Mouse (Mus musculus) kidney, embryonic 16.5 days (tissue): ENCODE results near the gene Tagln2. TPM values are rescaled to one million over a fixed set of nuclear protein-coding genes. Genes with fewer than 3 reads are reported as not detected.

Experiments used
- ATAC-seq: fragments of 200-750 bp; cut with Nextera tagmentation; 2 replicates; pipeline ENCODE4 v1.8.0; 2017; ENCODE audit warnings: moderate TSS enrichment; ENCODE audit not compliant: low FRiP score, low TSS enrichment
- H3K27ac ChIP-seq: fragments of 300-500 bp; sonication (generic); 2 replicates; pipeline ENCODE4 v1.5.1; 2014; ENCODE audit warnings: low read length
- H3K27me3 ChIP-seq: fragments of 300-500 bp; sonication (generic); 2 replicates; pipeline ENCODE4 v1.6.1; 2014; ENCODE audit warnings: low read length, control low read depth, mixed read lengths; ENCODE audit not compliant: insufficient read depth
- H3K36me3 ChIP-seq: fragments of 300-500 bp; sonication (generic); 2 replicates; pipeline ENCODE4 v1.6.1; 2014; ENCODE audit warnings: low read length, control low read depth, mixed read lengths; ENCODE audit not compliant: insufficient read depth
- H3K4me1 ChIP-seq: fragments of 300-500 bp; sonication (generic); 2 replicates; pipeline ENCODE4 v1.6.1; 2014; ENCODE audit warnings: low read length, control low read depth, mixed read lengths; ENCODE audit not compliant: insufficient read depth
- H3K4me2 ChIP-seq: fragments of 300-500 bp; sonication (generic); replicated peaks from 2 replicates; pipeline ENCODE4 v1.6.1; 2014; ENCODE audit warnings: low read depth, low read length
- H3K4me3 ChIP-seq: fragments of 300-500 bp; sonication (generic); 2 replicates; pipeline ENCODE4 v1.5.1; 2014; ENCODE audit warnings: mild to moderate bottlenecking, low read length
- H3K9ac ChIP-seq: fragments of 300-500 bp; sonication (generic); replicated peaks from 2 replicates; pipeline ENCODE4 v1.6.1; 2014; ENCODE audit warnings: low read length
- H3K9me3 ChIP-seq: fragments of 300-500 bp; sonication (generic); 2 replicates; pipeline ENCODE4 v1.6.1; 2016; ENCODE audit warnings: low read length, control low read depth
- WGBS: fragments of 180-500 bp; shearing (Covaris S2); extraction: QIAGEN DNeasy Blood & Tissue Kit; methylation state at CpG from one replicate; pipeline ENCODE4 v1.1.7; 2014; 5-methylcytosine and 5-hydroxymethylcytosine counted together
- polyA plus RNA-seq: library from polyadenylated mRNA; unstranded; fragments of >200 nt; fragmentation: Nextera tagmentation; extraction: Ambion mirVana; gene quantifications from 2 replicates; pipeline ENCODE4 v1.2.1, GENCODE M21; 2015

Tagln2 gene
- polyA plus RNA-seq, 1 experiment from 2014 or later = 282 TPM

DNA sequence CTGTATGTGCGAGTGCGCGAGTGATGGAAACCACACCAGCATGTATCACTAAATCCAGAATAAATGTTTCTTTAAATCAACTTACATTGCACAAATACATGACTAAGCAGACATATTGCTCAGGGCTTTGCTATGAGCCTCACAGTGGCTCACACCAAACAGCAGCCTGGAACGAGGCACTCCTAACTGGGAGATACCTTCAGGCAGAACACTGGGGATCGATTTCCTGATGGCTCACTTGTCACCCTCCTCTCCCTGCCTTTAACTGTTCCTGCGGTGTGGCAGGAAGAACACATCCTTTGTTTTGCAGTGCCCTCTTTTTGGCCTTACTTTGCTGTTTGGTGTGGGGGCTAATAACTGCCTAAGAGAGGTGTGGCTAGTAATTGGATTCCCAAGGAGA is 19.8 kb downstream of the Tagln2 start:
- ATAC-seq = no peak
- 0 out of 2 replicates have a peak, but pooled peaks cover 2% of the 10 kb centered on the region for H3K27me3 ChIP-seq
- peaks cover 25% of the 10 kb centered on the region for H3K4me1 ChIP-seq
- H3K4me2 ChIP-seq = no peak overlapping the region
- H3K27ac ChIP-seq = 0 out of 2 replicates have a peak overlapping the region, but pooled peaks have one; percentile 47
- no peaks in the 10 kb centered on the region for H3K36me3 ChIP-seq
- no peak overlapping the region for H3K4me3 ChIP-seq
- peaks cover 4% of the 10 kb centered on the region; the same call in 1 of the 2 replicates for H3K9me3 ChIP-seq
- 56% methylated on average over 6 of the region's 6 CpGs for WGBS
- no peak overlapping the region for H3K9ac ChIP-seq

DNA sequence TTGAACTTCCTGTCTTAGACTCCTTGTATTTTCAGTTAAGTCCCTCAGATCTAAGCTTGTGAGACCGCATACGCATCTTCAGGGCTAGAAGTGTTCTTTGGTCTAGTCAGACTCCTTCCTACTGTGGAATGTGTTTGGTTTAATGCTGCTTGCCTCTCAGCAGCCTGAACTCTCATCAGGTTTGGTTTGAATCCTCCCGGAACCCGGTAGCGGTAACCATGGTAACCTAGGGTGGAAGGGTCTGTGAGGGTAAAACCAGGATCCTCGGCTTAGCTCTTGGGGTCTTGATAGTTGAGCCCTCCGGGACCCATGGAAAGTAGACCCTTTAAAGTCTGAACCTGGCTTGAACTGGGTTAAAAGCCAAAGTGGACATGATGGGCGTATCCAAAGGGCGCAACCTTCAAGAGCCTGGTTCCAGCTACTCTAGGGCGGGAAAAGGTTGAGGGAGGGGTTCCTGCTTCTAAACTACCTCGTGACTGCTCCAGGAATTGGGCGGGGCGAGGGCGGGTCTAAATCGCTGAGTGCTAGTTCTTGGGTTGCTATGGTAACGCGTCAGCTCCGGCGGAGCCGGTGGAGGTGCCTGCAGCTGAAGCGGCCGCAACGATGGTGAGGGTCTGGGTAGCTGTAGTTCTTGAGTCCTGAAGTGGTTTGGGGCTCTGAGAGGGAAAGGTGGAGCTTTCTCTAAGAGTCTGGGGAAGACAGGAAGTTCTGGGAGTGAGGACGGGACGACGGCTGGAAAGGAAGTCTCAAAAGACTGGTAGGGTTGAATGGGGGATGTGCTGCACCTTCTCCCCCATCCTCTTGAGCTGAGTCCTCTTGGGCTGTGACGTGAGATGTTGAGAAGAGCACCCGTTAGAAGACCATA is 21.0 kb downstream of the Tagln2 start, which contains the start of gene Cfap45:
Cfap45 (plus strand) TSS at position 226 of the 865 bp plus-strand sequence.
- Histone ChIP-seq H3K9ac (peak within 1 kb of the TSS; percentile 62), H3K36me3 (no peaks in the 10 kb centered on the region), H3K9me3 (peaks cover 4% of the 10 kb centered on the region; the same call in 1 of the 2 replicates), H3K27me3 (0 out of 2 replicates have a peak, but pooled peaks cover 2% of the 10 kb centered on the region), H3K27ac (peak within 1 kb of the TSS; percentile 47; the same call in 1 of the 2 replicates), H3K4me2 (peak within 1 kb of the TSS; percentile 73), H3K4me3 (peak within 1 kb of the TSS; percentile 38), H3K4me1 (peaks cover 23% of the 10 kb centered on the region)
- peak; percentile 87 for ATAC-seq
- 5% methylated on average over 28 of the region's 28 CpGs for WGBS

DNA sequence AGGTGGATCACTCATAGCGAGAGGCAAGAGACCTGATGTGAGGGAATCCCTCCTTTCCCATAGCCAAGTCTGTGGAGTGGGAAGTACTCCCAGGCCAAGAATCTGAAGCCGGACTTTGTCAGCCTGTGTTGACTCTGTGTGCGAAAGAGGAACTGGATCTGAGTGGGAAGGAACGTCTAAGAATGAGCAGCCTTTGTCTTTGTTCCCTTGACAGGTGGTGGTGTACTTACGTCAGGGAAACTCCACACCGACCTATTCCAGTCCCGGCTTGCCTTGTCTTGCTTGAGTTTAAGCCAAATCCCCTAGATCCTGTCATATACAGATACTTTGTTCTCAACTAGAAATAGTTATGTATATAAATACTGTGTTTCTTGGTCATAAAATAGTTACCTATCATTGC is 22.7 kb downstream of the Tagln2 start:
- no peak overlapping the region for H3K27ac ChIP-seq
- no peak overlapping the region for H3K4me2 ChIP-seq
- H3K4me1 ChIP-seq = peaks cover 23% of the 10 kb centered on the region
- no peak overlapping the region for H3K4me3 ChIP-seq
- no peaks in the 10 kb centered on the region for H3K36me3 ChIP-seq
- peaks cover 2% of the 10 kb centered on the region; the same call in 1 of the 2 replicates for H3K9me3 ChIP-seq
- WGBS = 78% methylated on average over 7 of the region's 7 CpGs
- H3K9ac ChIP-seq = no peak overlapping the region
- ATAC-seq = no peak
- peaks cover 8% of the 10 kb centered on the region; the same call in 1 of the 2 replicates for H3K27me3 ChIP-seq

DNA sequence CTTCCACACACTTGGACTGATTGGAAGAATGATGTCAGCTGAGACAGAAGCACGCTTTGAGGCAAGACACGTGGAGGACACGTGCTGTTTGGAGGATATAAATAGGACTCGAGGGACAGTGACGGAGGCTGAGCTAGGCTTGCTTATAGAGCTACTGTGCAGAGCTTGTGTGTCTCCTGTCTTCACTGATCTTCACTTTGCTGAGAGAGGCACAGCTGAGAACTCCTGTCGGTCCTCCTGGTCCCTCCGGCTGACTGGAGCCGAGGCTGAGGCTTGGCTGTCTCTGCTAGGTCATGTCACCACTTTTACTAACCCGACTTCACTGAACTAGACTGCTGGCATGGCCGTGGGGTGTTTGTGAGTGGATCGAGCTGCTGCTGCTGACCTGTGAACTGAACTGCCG is 23.9 kb downstream of the Tagln2 start:
- WGBS = 51% methylated on average over 12 of the region's 12 CpGs
- ATAC-seq = no peak
- no peak overlapping the region for H3K9ac ChIP-seq
- H3K9me3 ChIP-seq = no peaks in the 10 kb centered on the region
- no peak overlapping the region for H3K4me3 ChIP-seq
- H3K4me2 ChIP-seq = no peak overlapping the region
- H3K27ac ChIP-seq = no peak overlapping the region
- peaks cover 23% of the 10 kb centered on the region for H3K4me1 ChIP-seq
- no peaks in the 10 kb centered on the region for H3K36me3 ChIP-seq
- peaks cover 9% of the 10 kb centered on the region; the same call in 1 of the 2 replicates for H3K27me3 ChIP-seq

DNA sequence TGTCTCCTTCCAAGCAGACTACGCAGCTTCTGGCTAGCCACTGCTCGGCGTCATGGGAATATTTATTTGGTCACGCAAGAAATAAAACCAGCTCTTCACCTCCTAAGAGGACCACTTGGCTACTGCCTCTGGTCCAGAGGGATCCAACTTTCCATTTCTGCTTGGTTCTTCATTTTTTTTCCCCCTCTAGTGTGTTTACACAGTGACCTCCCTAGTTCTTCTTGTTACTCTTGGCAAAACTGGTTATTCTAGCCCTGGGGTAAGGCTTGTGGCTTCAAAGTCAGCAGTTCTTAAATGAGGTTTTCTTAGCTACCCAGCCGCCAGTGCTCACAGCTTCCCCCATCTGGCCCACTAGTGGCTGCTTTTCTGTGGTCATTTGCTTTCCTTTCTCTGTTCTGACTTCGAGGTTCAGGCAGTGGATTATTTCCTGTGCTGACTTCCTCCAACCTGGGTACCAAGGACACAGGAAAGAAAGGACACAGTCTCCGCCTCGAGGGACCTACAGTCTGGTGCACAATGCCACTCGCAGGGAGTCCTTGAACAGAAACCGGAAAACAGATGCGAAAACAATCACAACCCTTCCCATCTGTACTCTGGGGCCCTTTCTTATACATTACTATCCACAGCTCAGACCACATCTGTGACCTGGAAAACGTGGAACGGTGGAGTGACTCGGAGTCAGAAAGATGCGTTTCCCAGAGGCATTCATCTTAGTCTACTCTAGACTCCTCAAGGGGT is 25.3 kb downstream of the Tagln2 start:
- Histone ChIP-seq H3K36me3 (no peaks in the 10 kb centered on the region), H3K9me3 (no peaks in the 10 kb centered on the region), H3K27me3 (peaks cover 9% of the 10 kb centered on the region; the same call in 1 of the 2 replicates), H3K4me3 (no peak overlapping the region), H3K9ac (no peak overlapping the region), H3K4me1 (peaks cover 22% of the 10 kb centered on the region), H3K27ac (peak overlapping the region; percentile 41; the same call in 1 of the 2 replicates), H3K4me2 (no peak overlapping the region)
- 35% methylated on average over 15 of the region's 15 CpGs for WGBS
- 0 out of 2 replicates have a peak, but pooled peaks have one; percentile 7 for ATAC-seq

DNA sequence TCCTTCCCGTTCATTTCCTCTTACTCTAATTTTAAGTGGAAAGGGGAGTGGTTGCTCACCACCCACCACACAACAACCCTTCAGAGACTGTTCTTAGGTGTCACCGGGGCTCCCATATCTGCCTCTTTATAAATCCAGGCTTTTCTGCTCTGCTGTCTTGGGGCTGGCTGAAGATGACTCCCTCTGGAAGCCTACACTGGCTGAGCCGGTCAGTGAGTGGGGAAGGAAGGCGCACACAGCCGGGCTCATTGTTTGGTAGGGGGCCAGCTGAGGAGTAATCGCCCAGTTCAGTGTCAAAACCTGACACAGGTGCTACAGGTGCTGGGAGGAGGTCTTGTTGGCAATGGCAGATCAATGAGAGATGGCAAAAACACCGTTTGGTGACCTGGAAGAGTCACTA is 26.1 kb downstream of the Tagln2 start:
- H3K4me2 ChIP-seq = peak overlapping the region; percentile 21; the same call in 1 of the 2 replicates
- H3K4me1 ChIP-seq = peaks cover 21% of the 10 kb centered on the region
- peaks cover 9% of the 10 kb centered on the region; the same call in 1 of the 2 replicates for H3K27me3 ChIP-seq
- H3K27ac ChIP-seq = peak overlapping the region; percentile 41
- H3K9ac ChIP-seq = no peak overlapping the region
- no peaks in the 10 kb centered on the region for H3K9me3 ChIP-seq
- no peak overlapping the region for H3K4me3 ChIP-seq
- 71% methylated on average over 7 of the region's 7 CpGs for WGBS
- H3K36me3 ChIP-seq = no peaks in the 10 kb centered on the region
- ATAC-seq = no peak

DNA sequence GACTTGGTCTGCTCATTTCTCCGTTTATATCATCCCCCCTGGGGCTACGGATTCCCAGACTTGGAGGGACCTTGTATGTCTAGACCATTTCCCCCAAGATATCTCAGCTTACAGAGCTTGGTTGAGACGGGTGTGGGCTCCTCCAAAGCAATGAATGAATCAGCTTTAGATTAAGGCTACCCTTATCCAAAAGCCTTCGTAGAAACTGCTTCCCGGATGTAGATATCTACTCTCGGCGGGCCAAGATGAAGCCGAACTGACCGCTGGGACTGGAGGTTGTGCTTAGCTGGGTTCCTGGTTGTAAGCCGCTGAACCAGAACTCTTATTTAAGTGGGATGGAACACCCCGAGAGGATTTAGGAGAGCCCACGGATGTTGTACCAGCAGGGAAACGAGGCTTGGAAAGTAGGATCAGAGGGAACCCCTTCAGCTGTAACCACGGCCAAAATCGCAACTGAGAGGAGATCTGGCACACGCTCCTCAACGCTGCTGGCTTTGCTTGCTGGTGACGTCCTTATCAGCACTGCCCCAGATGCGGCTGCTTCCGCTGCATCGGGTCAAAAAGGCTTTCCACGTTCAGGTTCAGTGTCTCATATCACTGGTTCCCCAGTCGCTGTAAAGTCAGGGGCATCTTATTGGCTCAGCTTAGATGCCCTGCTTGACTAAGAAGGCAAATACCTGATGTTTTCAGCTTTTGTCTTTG is 26.7 kb downstream of the Tagln2 start:
- H3K4me3 ChIP-seq = no peak overlapping the region
- peak overlapping the region; percentile 22; the same call in 1 of the 2 replicates for H3K4me2 ChIP-seq
- H3K27ac ChIP-seq = peak overlapping the region; percentile 41

DNA sequence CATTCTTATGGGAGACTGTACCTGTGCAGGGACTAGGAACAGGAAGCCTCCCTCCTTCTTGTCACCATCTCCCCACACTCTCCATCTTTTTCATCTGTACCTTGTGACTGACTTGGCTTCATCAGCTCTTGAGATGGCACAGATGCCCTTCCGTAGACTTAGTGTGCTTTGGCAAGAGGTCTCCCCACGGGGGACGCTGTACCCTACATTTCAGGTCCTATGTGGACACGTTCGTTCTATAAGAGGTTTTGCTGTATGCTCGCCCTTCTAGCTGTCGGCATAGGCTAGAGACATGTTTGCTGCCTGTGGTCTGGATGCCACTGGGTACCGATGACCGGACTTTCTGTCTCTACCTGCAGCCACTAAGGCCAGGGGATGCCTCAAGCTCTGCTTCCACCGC is 27.6 kb downstream of the Tagln2 start:
- Histone ChIP-seq H3K27ac (no peak overlapping the region), H3K9ac (no peak overlapping the region), H3K4me1 (peaks cover 19% of the 10 kb centered on the region), H3K36me3 (no peaks in the 10 kb centered on the region), H3K27me3 (peaks cover 7% of the 10 kb centered on the region; the same call in 1 of the 2 replicates), H3K9me3 (no peaks in the 10 kb centered on the region), H3K4me2 (no peak overlapping the region), H3K4me3 (no peak overlapping the region)
- WGBS = 92% methylated on average over 10 of the region's 10 CpGs
- no peak for ATAC-seq

More for the DNA sequence above, 26.7 kb downstream of the Tagln2 start:
- Histone ChIP-seq H3K9me3 (no peaks in the 10 kb centered on the region), H3K27me3 (peaks cover 8% of the 10 kb centered on the region; the same call in 1 of the 2 replicates), H3K36me3 (no peaks in the 10 kb centered on the region), H3K9ac (peak overlapping the region; percentile 14; the same call in 1 of the 2 replicates), H3K4me1 (peaks cover 17% of the 10 kb centered on the region)
- no peak for ATAC-seq
- 64% methylated on average over 23 of the region's 23 CpGs for WGBS

DNA sequence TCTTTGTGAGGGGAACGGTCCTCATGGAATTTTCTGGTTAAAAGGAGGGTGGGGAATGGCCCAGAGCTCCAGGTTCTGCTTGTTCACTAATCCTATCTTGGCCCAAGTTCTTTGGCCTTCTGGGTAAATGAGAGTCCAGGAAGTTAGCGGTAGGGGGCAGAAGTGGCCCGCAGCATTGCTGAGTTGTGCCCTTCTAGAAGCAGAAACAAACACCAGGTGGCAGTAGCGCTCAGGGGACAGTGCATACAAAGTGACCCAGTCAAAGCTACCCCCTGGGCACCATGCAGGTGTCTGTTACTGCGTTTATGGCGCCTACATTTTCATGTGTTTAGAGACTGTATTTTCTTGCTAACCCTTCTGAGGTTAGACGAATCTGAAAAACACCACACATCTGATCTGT is 28.9 kb downstream of the Tagln2 start:
- Histone ChIP-seq H3K4me1 (peaks cover 25% of the 10 kb centered on the region), H3K4me3 (no peak overlapping the region), H3K27me3 (peaks cover 7% of the 10 kb centered on the region; the same call in 1 of the 2 replicates), H3K36me3 (no peaks in the 10 kb centered on the region), H3K4me2 (no peak overlapping the region), H3K27ac (no peak overlapping the region), H3K9ac (no peak overlapping the region), H3K9me3 (no peaks in the 10 kb centered on the region)
- peak; percentile 74 for ATAC-seq
- 6% methylated on average over 7 of the region's 7 CpGs for WGBS
